Mouse (Mus musculus): Measurements from ENCODE around the gene Gm14862. TPM values are rescaled to one million over a fixed set of nuclear protein-coding genes. Genes with fewer than 3 reads are reported as not detected.
"Not testable (repeated sequence)": the region's sequence is repeated elsewhere in the genome, so short reads cannot be mapped to it uniquely, and the experiment has no call there.

Gm14862 gene
- not detected for total RNA-seq (2021)

DNA sequence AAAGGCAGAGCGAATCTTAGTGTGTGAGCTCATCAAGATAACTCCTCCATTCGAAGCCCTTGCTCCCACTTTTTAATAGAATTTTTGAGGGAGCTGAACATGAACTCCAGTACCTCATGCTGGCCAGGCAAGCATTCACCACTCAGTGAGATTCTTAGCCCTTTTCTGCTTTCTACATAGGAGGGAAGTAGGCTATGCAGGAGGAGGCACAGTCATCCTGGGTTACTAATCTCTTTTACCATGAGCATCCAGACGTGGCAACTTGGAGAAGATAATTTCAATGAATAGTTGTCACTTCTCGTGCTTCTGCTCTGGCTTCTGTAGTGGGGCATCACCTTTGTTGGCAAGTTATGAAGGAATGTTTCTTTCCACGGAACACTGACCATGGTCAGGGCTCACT is at the start of gene Gm14862:
Gene Gm14862 (minus strand): TSS at position 134 of the 400 bp plus-strand sequence.
- DNase-seq = no peak
- intact Hi-C loops (cut with DNase I) = no loop called here

- DNase-seq = no peak
- intact Hi-C loops (cut with DNase I) = no loop called here
These were observed 46.8 kb upstream of the Gm14862 start for GRCm38 (mm10) chrX:9303455-9303854.

- intact Hi-C loops (cut with DNase I) = no loop called here
- no peak for DNase-seq
These were observed 46.1 kb upstream of the Gm14862 start for GRCm38 (mm10) chrX:9302791-9303190.

DNA sequence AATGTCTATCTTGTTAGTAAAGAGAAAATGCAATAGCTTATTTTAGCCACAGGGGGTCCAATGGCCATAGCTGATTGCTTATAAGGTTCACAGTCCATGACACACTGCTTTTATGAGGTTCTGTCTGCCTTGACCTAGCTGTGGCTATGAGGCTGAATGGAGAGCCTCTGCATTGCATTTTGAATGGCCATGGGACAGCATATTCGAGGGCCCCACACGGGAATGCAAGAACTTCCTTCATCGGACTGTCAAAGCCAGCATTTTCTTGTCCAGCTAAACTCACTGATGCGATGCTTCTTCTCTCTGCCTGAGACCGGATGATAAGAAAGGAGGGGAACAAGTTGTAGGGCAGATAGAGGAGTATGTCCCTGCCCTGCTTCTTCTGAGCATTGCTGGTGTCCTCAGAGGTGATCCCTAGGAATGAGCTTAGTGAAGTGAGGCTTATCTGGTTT is 41.7 kb upstream of the Gm14862 start:
- DNase-seq = no peak
- intact Hi-C loops (cut with DNase I) = no loop called here

GRCm38 (mm10) chrX:9293140-9293829 is 36.6 kb upstream of the Gm14862 start:
- intact Hi-C loops (cut with DNase I); DNase-seq: not testable (repeated sequence)

DNA sequence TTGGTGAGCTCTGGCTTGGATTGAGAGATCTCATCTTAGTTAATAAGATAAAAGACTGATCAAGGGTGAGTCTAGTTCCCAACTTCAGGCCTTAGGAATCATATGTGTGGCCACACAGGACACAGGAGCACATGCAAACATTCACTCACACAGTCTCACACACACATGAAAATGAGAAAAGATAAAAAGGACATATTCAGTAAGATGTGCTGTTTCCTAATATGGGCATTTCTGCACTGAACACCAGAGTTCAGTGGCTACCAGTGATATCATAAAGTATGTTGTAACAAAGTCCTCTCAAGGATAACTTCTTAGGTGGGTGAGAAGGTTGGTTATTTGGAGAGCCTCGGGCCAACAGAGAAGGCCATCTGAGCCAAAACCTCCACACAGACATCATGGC is 26.8 kb upstream of the Gm14862 start, which contains the start of gene H2al1m:
Gene H2al1m (plus strand): TSS at position 301 of the 400 bp plus-strand sequence.
- intact Hi-C loops (cut with DNase I); DNase-seq: not testable (repeated sequence)

GRCm38 (mm10) chrX:9274321-9274720 is 17.6 kb upstream of the Gm14862 start:
- intact Hi-C loops (cut with DNase I) = no loop called here
- DNase-seq = no peak

GRCm38 (mm10) chrX:9273377-9274002 is 16.8 kb upstream of the Gm14862 start:
- intact Hi-C loops (cut with DNase I) = no loop called here
- no peak for DNase-seq

DNA sequence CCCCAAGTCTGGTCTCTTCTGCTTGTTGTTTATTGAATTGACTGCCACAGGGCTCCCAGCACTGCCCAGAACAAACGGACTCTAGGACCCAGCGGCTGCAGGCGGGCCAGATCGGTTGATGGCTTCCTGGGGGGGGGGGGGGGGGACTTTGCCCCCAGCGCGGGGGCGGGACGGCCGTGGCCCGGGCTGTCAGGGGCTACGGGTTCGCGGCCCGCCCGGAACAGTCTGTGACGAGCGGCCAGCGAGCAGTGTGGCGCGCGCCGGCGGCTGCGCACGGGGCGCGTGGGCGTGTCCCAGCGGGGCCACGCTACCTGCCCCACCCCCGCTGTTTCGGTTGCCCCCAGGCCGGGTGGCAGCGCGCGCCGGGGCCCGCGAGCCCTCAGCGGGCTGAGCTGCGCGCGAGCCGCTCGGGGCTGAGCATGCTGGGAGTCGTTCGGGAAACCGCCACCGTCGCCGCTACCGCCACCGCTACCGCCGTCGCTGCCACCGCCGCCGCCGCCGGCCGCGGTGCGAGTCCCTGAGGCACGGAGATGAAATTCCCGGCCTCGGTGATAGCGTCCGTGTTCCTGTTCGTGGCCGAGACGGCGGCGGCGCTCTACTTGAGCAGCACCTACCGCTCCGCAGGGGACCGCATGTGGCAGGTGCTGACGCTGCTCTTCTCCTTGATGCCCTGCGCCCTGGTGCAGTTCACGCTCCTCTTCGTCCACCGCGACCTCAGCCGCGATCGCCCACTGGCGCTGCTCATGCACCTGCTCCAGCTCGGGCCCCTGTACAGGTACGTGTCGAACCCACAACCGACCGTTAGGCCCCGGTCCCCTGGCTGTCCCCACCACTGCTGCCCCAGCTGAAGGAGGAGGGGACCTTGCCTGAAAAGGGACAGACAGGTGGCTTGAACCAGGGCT is 16.0 kb upstream of the Gm14862 start, which contains the start of gene Xk:
Gene Xk (plus strand): TSS at position 297 of the 902 bp plus-strand sequence.
- intact Hi-C loops (cut with DNase I) = no loop called here
- DNase-seq = peak; percentile 41 to 47

GRCm38 (mm10) chrX:9271947-9272459 is 15.3 kb upstream of the Gm14862 start:
- intact Hi-C loops (cut with DNase I) = no loop called here
- DNase-seq = no peak

GRCm38 (mm10) chrX:9271112-9271511 is 14.4 kb upstream of the Gm14862 start:
- intact Hi-C loops (cut with DNase I) = no loop called here
- no peak for DNase-seq

- DNase-seq = no peak
- intact Hi-C loops (cut with DNase I) = no loop called here
These were observed 2.6 kb upstream of the Gm14862 start for GRCm38 (mm10) chrX:9259267-9259666.

- DNase-seq = no peak
- intact Hi-C loops (cut with DNase I) = no loop called here
These were observed 1.1 kb upstream of the Gm14862 start for GRCm38 (mm10) chrX:9257831-9258230.

DNA sequence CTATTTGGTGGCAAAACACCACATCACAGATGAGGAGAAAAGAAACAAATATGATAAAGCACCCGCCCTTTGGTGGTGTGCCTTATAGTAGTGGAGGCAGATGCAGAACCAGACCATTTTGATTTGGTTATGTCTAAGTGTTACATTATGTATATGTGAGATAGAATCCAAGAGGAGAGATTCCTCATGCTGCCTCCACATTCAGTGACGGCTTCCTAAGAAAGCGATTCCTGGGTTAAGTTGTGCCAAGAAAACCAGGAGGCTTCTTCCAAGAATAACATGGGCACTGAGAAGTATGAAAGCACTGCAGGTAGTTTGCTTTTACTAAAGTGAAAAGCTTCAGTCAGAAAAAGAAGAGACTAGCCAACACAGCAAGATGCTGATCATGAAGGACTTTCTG is 1.8 kb downstream of the Gm14862 start:
- DNase-seq = no peak
- intact Hi-C loops (cut with DNase I) = no loop called here

GRCm38 (mm10) chrX:9253990-9254389 is 2.7 kb downstream of the Gm14862 start:
- DNase-seq = no peak
- intact Hi-C loops (cut with DNase I) = no loop called here

GRCm38 (mm10) chrX:9248911-9249310 is 7.8 kb downstream of the Gm14862 start:
- intact Hi-C loops (cut with DNase I) = no loop called here

DNA sequence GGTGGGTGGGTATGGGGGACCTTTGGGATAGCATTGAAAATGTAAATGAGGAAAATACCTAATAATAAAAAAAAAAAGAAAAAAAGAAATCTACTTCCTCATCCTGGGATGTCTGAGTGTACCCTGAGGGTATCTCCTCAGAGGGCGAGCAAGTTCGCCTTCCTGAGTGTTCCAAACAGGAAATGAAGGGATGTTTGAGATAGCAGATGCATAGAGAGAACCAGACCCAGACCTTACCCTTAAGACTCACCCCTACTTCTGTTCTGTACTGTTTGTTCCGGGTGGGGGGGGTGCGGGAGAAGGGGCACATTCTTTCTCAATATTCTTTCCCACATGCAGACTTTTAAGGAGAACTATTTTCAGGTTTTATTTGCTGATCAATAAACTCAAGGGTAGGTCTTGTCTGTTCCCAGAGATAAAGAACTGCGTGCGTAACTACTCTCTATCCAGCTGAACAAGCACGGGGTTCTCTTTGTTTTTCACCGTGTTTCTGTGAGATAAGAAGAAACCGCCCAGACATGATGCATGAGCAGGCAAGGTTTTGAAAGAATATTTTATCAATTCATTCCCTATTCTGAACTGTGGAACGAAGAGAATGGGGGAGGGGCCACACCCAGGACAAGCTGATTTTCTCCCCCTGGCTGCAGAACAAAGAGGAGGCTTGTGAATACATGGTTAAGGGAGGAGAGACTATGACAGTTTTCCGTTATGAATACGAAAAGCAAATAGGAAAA is 11.9 kb downstream of the Gm14862 start:
- intact Hi-C loops (cut with DNase I) = no loop called here
- no peak for DNase-seq

More at GRCm38 (mm10) chrX:9248911-9249310, 7.8 kb downstream of the Gm14862 start:
- DNase-seq = no peak

- DNase-seq = no peak
- intact Hi-C loops (cut with DNase I) = no loop called here
These were observed 13.3 kb downstream of the Gm14862 start for GRCm38 (mm10) chrX:9243381-9243864.

GRCm38 (mm10) chrX:9240737-9241591 is 15.7 kb downstream of the Gm14862 start:
- no peak for DNase-seq
- intact Hi-C loops (cut with DNase I) = no loop called here
